Mouse (Mus musculus) midbrain, embryonic 16.5 days (tissue): ENCODE data around the gene Krt87. TPM values are rescaled to one million over a fixed set of nuclear protein-coding genes. Genes with fewer than 3 reads are reported as not detected.

Source experiments
- ATAC-seq: fragments of 200-750 bp; cut with Nextera tagmentation; 2 replicates; pipeline ENCODE4 v1.8.0; 2017; ENCODE audit warnings: moderate TSS enrichment
- H3K27ac ChIP-seq: fragments of 300-500 bp; sonication (generic); 2 replicates; pipeline ENCODE4 v1.5.1; 2014; ENCODE audit warnings: mild to moderate bottlenecking, low read length, mixed read lengths
- H3K27me3 ChIP-seq: fragments of 300-500 bp; sonication (generic); 2 replicates; pipeline ENCODE4 v1.6.1; 2014; ENCODE audit warnings: low read depth, low read length, mixed read lengths; ENCODE audit not compliant: control insufficient read depth, insufficient read depth
- H3K36me3 ChIP-seq: fragments of 300-500 bp; sonication (generic); 2 replicates; pipeline ENCODE4 v1.6.1; 2014; ENCODE audit warnings: mild to moderate bottlenecking, low read length, moderate library complexity, mixed read lengths; ENCODE audit not compliant: control insufficient read depth, insufficient read depth
- H3K4me1 ChIP-seq: fragments of 300-500 bp; sonication (generic); 2 replicates; pipeline ENCODE4 v1.6.1; 2014; ENCODE audit warnings: mild to moderate bottlenecking, low read length, mixed read lengths; ENCODE audit not compliant: control insufficient read depth, insufficient read depth
- H3K4me2 ChIP-seq: fragments of 300-500 bp; sonication (generic); 2 replicates; pipeline ENCODE4 v1.6.1; 2014; ENCODE audit warnings: mild to moderate bottlenecking, low read length, mixed read lengths
- H3K4me3 ChIP-seq: fragments of 300-500 bp; sonication (generic); 2 replicates; pipeline ENCODE4 v1.5.1; 2014; ENCODE audit warnings: low read depth, mild to moderate bottlenecking, low read length, moderate library complexity, mixed read lengths
- H3K9ac ChIP-seq: fragments of 300-500 bp; sonication (generic); 2 replicates; pipeline ENCODE4 v1.6.1; 2014; ENCODE audit warnings: low read depth, low read length, mixed read lengths
- H3K9me3 ChIP-seq: fragments of 300-500 bp; sonication (generic); replicated peaks from 2 replicates; pipeline ENCODE4 v1.6.1; 2014; ENCODE audit warnings: mild to moderate bottlenecking, low read length, mixed read lengths; ENCODE audit not compliant: control insufficient read depth, poor library complexity, severe bottlenecking
- WGBS: fragments of 180-500 bp; shearing (Covaris S2); extraction: QIAGEN DNeasy Blood & Tissue Kit; methylation state at CpG from one replicate; pipeline ENCODE4 v1.1.7; 2014; 5-methylcytosine and 5-hydroxymethylcytosine counted together
- polyA plus RNA-seq: library from polyadenylated mRNA; unstranded; fragments of >200 nt; fragmentation: Nextera tagmentation; extraction: Ambion mirVana; gene quantifications from 2 replicates; pipeline ENCODE4 v1.2.1, GENCODE M21; 2015

Krt87 gene
- polyA plus RNA-seq, 1 experiment from 2014 or later, result 0.70 TPM

- H3K27me3 ChIP-seq, result peaks cover 8% of the 10 kb centered on the region
- no peak overlapping the region for H3K27ac ChIP-seq
- H3K9me3 ChIP-seq, result no peaks in the 10 kb centered on the region
- no peaks in the 10 kb centered on the region for H3K36me3 ChIP-seq
- no peak for ATAC-seq
- H3K4me3 ChIP-seq, result no peak overlapping the region
- H3K4me1 ChIP-seq, result peaks cover 3% of the 10 kb centered on the region; the same call in 1 of the 2 replicates
- H3K4me2 ChIP-seq, result no peak overlapping the region
- H3K9ac ChIP-seq, result no peak overlapping the region
- WGBS, result 82% methylated on average over 4 of the region's 4 CpGs
Measured at GRCm38 (mm10) chr15:101440837-101441236, 2.2 kb upstream of the Krt87 start.

- H3K36me3 ChIP-seq, result no peaks in the 10 kb centered on the region
- H3K4me3 ChIP-seq, result no peak overlapping the region
- peaks cover 3% of the 10 kb centered on the region; the same call in 1 of the 2 replicates for H3K4me1 ChIP-seq
- no peak overlapping the region for H3K4me2 ChIP-seq
- H3K27ac ChIP-seq, result no peak overlapping the region
- H3K9ac ChIP-seq, result no peak overlapping the region
- no peak for ATAC-seq
- no peaks in the 10 kb centered on the region for H3K9me3 ChIP-seq
- H3K27me3 ChIP-seq, result peaks cover 8% of the 10 kb centered on the region
- WGBS, result 89% methylated on average over 7 of the region's 7 CpGs
Measured at GRCm38 (mm10) chr15:101436611-101437010, 2.0 kb downstream of the Krt87 start.

- ATAC-seq, result no peak
- 30% methylated on average over 5 of the region's 5 CpGs for WGBS
Measured at GRCm38 (mm10) chr15:101424914-101425313, 13.7 kb downstream of the Krt87 start.

GRCm38 (mm10) chr15:101420903-101421302 is 17.7 kb downstream of the Krt87 start:
- WGBS, result 42% methylated on average over 4 of the region's 6 CpGs
- Histone ChIP-seq H3K4me2 (no peak overlapping the region), H3K9me3 (no peaks in the 10 kb centered on the region), H3K9ac (no peak overlapping the region), H3K4me3 (no peak overlapping the region), H3K4me1 (no peaks in the 10 kb centered on the region), H3K27ac (no peak overlapping the region), H3K36me3 (no peaks in the 10 kb centered on the region), H3K27me3 (no peaks in the 10 kb centered on the region)
- ATAC-seq, result no peak

More at GRCm38 (mm10) chr15:101424914-101425313, 13.7 kb downstream of the Krt87 start:
- no peak overlapping the region for H3K27ac ChIP-seq
- no peak overlapping the region for H3K4me2 ChIP-seq
- no peaks in the 10 kb centered on the region for H3K9me3 ChIP-seq
- H3K4me1 ChIP-seq, result no peaks in the 10 kb centered on the region
- H3K27me3 ChIP-seq, result no peaks in the 10 kb centered on the region
- H3K9ac ChIP-seq, result no peak overlapping the region
- no peak overlapping the region for H3K4me3 ChIP-seq
- no peaks in the 10 kb centered on the region for H3K36me3 ChIP-seq

- H3K4me3 ChIP-seq, result no peak overlapping the region
- H3K4me1 ChIP-seq, result no peaks in the 10 kb centered on the region
- WGBS, result 85% methylated on average over 4 of the region's 4 CpGs
- H3K36me3 ChIP-seq, result no peaks in the 10 kb centered on the region
- no peak overlapping the region for H3K9ac ChIP-seq
- no peak overlapping the region for H3K4me2 ChIP-seq
- no peak overlapping the region for H3K27ac ChIP-seq
- H3K27me3 ChIP-seq, result no peaks in the 10 kb centered on the region
- no peak for ATAC-seq
- no peaks in the 10 kb centered on the region for H3K9me3 ChIP-seq
Measured at GRCm38 (mm10) chr15:101418950-101419349, 19.7 kb downstream of the Krt87 start.

- no peaks in the 10 kb centered on the region for H3K9me3 ChIP-seq
- WGBS, result 42% methylated on average over 11 of the region's 11 CpGs
- no peak overlapping the region for H3K4me3 ChIP-seq
- no peak overlapping the region for H3K9ac ChIP-seq
- H3K36me3 ChIP-seq, result no peaks in the 10 kb centered on the region
- H3K4me1 ChIP-seq, result no peaks in the 10 kb centered on the region
- ATAC-seq, result no peak
- H3K4me2 ChIP-seq, result no peak overlapping the region
- H3K27ac ChIP-seq, result no peak overlapping the region
- H3K27me3 ChIP-seq, result peaks cover 10% of the 10 kb centered on the region
Measured at GRCm38 (mm10) chr15:101414807-101415565, 23.6 kb downstream of the Krt87 start.

- H3K4me1 ChIP-seq, result no peaks in the 10 kb centered on the region
- no peak for ATAC-seq
- H3K4me3 ChIP-seq, result no peak overlapping the region
- no peaks in the 10 kb centered on the region for H3K9me3 ChIP-seq
- no peaks in the 10 kb centered on the region for H3K36me3 ChIP-seq
- WGBS, result 58% methylated on average over 7 of the region's 7 CpGs
- no peak overlapping the region for H3K9ac ChIP-seq
- H3K4me2 ChIP-seq, result no peak overlapping the region
- H3K27ac ChIP-seq, result no peak overlapping the region
- H3K27me3 ChIP-seq, result peaks cover 10% of the 10 kb centered on the region
Measured at GRCm38 (mm10) chr15:101413916-101414635, 24.5 kb downstream of the Krt87 start.

- H3K4me1 ChIP-seq, result no peaks in the 10 kb centered on the region
- H3K4me3 ChIP-seq, result no peak overlapping the region
- H3K4me2 ChIP-seq, result no peak overlapping the region
- no peaks in the 10 kb centered on the region for H3K9me3 ChIP-seq
- peaks cover 10% of the 10 kb centered on the region for H3K27me3 ChIP-seq
- 19% methylated on average over 31 of the region's 31 CpGs for WGBS
- no peaks in the 10 kb centered on the region for H3K36me3 ChIP-seq
- ATAC-seq, result no peak
- no peak overlapping the region for H3K9ac ChIP-seq
- no peak overlapping the region for H3K27ac ChIP-seq
Measured at GRCm38 (mm10) chr15:101412188-101412587, 26.4 kb downstream of the Krt87 start.

- H3K4me3 ChIP-seq, result no peak within 1 kb of the TSS
- H3K4me2 ChIP-seq, result no peak within 1 kb of the TSS
- H3K9ac ChIP-seq, result no peak within 1 kb of the TSS
- H3K9me3 ChIP-seq, result no peaks in the 10 kb centered on the region
- peaks cover 10% of the 10 kb centered on the region for H3K27me3 ChIP-seq
- no peaks in the 10 kb centered on the region for H3K4me1 ChIP-seq
- WGBS, result 59% methylated on average over 2 of the region's 2 CpGs
- H3K27ac ChIP-seq, result no peak within 1 kb of the TSS
- no peaks in the 10 kb centered on the region for H3K36me3 ChIP-seq
- ATAC-seq, result no peak
Measured at GRCm38 (mm10) chr15:101410775-101411174, 27.8 kb downstream of the Krt87 start, which contains the start of gene Krt7. Gene Krt7 (plus strand): TSS chr15:101411043.
